ENCODE assay signal across 9 mouse cellular contexts in genomic region chr15:25589916-25590315, GRCm38 (mm10). TPM values are rescaled to one million over a fixed set of nuclear protein-coding genes. Genes with fewer than 3 reads are reported as not detected.
DNase-seq lines count a peak whose midpoint lies in the region; ATAC-seq lines count a peak whose summit lies in the region.
"Had no signal": no experiment of that assay in that cellular context is flagged by ENCODE, and none has a peak within 500 bp of the region (broad histone marks: within the 10 kb centered on the region; RNA-seq: fewer than 3 reads in every experiment).

No protein-coding gene starts in this region.

- ATAC-seq in megakaryocyte-erythroid progenitor cell, adult 5-6 weeks (replicated peaks; ENCODE audit: low FRiP score, low TSS enrichment, poor library complexity, severe bottlenecking): no peak
- no peak for ATAC-seq in hindbrain, embryonic 14.5 days (ENCODE audit: low FRiP score)

- H3K4me3 ChIP-seq in hindbrain, embryonic 14.5 days (replicated peaks; ENCODE audit: low read length): no peak overlapping the region

- DNase-seq in left cerebral cortex, postnatal 4 days: peak; percentile 26
- no peak for DNase-seq in left cerebral cortex, adult 18-20 months (ENCODE audit: low spot score in 2 of 2)
- DNase-seq in cerebellum, adult 9-10 months: peak; percentile 67
- peak; percentile 83 for DNase-seq in kidney, postnatal 14 days
- DNase-seq in skeletal muscle tissue, adult 2 months (ENCODE audit: low read depth, low spot score): peak; percentile 14
- DNase-seq in hindbrain, embryonic 14.5 days (ENCODE audit: low spot score): no peak
- DNase-seq in gastrocnemius, adult 18-20 months (ENCODE audit: low spot score): no peak

- intact Hi-C loops in left cerebral cortex, postnatal 4 days (cut with DNase I): no loop called here

- H3K36me3 ChIP-seq in hindbrain, embryonic 14.5 days (replicated peaks; ENCODE audit: control insufficient read depth, insufficient read depth): no peaks in the 10 kb centered on the region

- H3K4me2 ChIP-seq in hindbrain, embryonic 14.5 days (replicated peaks): no peak overlapping the region

- 82% methylated on average over 5 of the region's 5 CpGs for WGBS in hindbrain, embryonic 14.5 days

- H3K27ac ChIP-seq in hindbrain, embryonic 14.5 days: no peak overlapping the region

- no peaks in the 10 kb centered on the region for H3K4me1 ChIP-seq in hindbrain, embryonic 14.5 days (replicated peaks; ENCODE audit: control insufficient read depth, insufficient read depth, low read length)

- H3K9ac ChIP-seq in hindbrain, embryonic 14.5 days: no peak overlapping the region

- H3K9me3 ChIP-seq in hindbrain, embryonic 14.5 days (ENCODE audit: control insufficient read depth, low read length): no peaks in the 10 kb centered on the region

- no peaks in the 10 kb centered on the region for H3K27me3 ChIP-seq in hindbrain, embryonic 14.5 days (ENCODE audit: control insufficient read depth, insufficient read depth, low read length)
- H3K27me3 ChIP-seq: CH12.LX had no signal

RNA-seq across cellular contexts. Expression of gene Myo10, which starts 32.4 kb away (rescaled TPM):
- total RNA-seq in left cerebral cortex, postnatal 4 days (2021): 10 to 100 TPM; 40.6 to 45.5 TPM
- total RNA-seq in left cerebral cortex, adult 18-20 months (2021): 10 to 100 TPM; 38.6 to 41.0 TPM
- total RNA-seq in megakaryocyte-erythroid progenitor cell, adult 5-6 weeks (2014; fragmentation: Nextera tagmentation): 1.6 and 6.6 TPM in 2 replicates
- 3.9 and 6.8 TPM in 2 replicates for total RNA-seq in megakaryocyte-erythroid progenitor cell, adult 5-6 weeks (2017)
- polyA plus RNA-seq in hindbrain, embryonic 14.5 days (2014; fragmentation: Nextera tagmentation; extraction: Ambion mirVana): 24.4 and 29.4 TPM in 2 replicates
- 10 to 100 TPM; 49.7 to 59.3 TPM for total RNA-seq in gastrocnemius, adult 18-20 months (2021)

Comparison
In these comparisons a context has a peak if more than half of its experiments do, and no peak if none do; other contexts are left out.
1. DNase-seq: peak in left cerebral cortex, postnatal 4 days (single experiment), cerebellum, adult 9-10 months (single experiment), kidney, postnatal 14 days (single experiment) and skeletal muscle tissue, adult 2 months (single experiment); none in left cerebral cortex, adult 18-20 months (0 of 2), hindbrain, embryonic 14.5 days (single experiment) and gastrocnemius, adult 18-20 months (single experiment).
2. RNA of gene Myo10, which starts 32.4 kb away (total RNA-seq): 49.7 to 59.3 TPM in gastrocnemius, adult 18-20 months, 40.6 to 45.5 TPM in left cerebral cortex, postnatal 4 days and 38.6 to 41.0 TPM in left cerebral cortex, adult 18-20 months; 1.6 to 6.8 TPM in megakaryocyte-erythroid progenitor cell, adult 5-6 weeks; every median in the first group is over 4 times any median in the second.